Mouse (Mus musculus): Measurements from ENCODE around the gene Rad51.

Rad51 gene

DNA sequence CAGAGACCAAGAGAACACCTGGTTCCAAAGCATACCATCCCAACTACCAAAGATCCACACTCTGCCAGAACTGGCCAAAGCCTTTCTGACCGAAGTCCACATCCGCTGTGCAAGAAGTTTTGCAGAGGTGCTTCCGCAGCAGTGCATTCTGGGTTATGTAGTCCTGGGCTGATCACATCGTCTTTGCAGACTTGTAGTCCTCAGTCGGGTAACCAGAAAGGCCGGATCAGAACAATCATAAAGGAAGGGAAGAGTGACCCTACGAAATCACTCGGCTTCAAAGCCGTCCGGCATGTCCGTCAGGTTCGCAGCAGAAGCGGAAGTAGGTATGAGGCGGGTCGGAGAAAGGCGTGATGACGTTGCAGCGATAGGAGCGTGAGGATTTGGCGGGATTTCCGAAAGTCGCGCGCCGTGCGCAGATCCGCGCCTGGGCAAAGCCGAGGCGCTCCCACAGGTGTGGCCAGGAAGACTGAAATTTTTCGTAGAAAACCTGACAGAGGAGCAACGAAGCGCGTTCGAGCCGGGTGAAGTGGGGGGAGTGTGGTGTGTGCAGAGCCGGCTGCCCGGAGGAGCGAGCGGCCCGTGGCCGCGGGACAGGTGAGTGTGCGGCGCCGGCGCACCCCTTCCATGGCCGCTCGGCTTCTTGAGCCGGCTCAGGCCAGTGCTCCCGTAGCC, at the start of gene Rad51:
Rad51 (plus strand) TSS at position 356 of the 675 bp plus-strand sequence.
- peak; percentile 66 to 72 for DNase-seq (ENCODE audit: low spot score in 2 of 2)

DNA sequence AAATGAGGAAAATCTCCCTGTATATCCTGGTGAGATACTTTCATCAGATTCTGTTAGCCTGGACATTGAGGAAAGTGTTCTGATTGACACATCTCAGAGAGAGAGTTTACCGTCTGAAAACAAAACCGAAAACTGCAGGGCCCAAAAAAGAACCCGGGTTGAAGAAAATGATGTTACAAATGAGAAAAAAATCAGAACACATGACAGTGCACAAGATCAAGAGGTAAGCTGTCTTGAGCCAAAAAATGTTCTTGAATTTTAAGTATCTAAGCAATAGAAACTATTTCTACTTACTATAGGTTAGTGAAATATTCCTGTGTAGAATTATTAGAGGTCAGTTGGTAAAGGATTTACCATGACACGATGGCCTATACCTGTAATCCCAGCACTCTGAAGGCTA, 40.2 kb upstream of the Rad51 start:
- no peak for DNase-seq (ENCODE audit: low spot score in 2 of 2)

DNA sequence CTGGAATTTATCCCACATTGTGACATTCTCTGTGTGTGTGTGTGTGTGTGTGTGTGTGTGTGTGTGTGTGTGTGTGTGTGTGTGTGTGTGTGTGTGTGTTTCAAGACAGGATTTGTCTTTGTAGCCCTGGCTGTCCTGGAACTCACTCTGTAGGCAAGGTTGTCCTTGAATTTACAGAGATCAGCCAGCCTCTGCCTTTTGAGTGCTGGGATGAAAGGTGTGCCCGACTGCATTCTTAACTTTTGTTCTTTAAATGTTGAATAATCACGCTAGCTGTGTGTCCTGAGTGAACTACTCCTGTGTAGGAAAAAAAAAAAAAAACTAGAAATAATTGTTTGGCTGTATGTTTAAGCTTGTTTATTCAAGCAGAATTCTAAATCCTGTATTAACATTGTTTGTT, 26.4 kb upstream of the Rad51 start:
- DNase-seq (ENCODE audit: low spot score in 2 of 2): no peak

DNA sequence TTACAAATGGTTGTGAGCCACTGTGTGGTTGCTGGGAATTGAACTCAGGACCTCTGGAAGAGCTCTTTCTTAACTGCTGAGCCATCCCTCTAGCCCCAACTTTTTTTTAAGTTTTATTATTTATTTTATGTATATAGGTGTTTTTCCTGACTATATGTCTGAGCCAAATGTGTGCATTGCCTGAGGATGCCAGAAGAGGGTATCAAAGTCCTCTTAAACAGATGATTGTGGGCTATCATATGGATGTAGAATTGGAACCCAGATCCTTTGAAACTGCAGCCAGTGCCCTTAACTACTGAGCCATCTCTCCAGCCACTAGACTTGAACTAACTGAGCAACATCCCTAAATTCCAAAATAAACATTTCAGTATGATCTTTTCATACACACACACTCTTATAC, 11.0 kb upstream of the Rad51 start:
- no peak for DNase-seq (ENCODE audit: low spot score in 2 of 2)

GRCm38 (mm10) chr2:119106583-119106982, 6.0 kb upstream of the Rad51 start:
- no peak for DNase-seq (ENCODE audit: low spot score in 2 of 2)

GRCm38 (mm10) chr2:119108554-119108953, 4.0 kb upstream of the Rad51 start:
- DNase-seq (ENCODE audit: low spot score in 2 of 2): peak in 1 of 2 experiments; percentile 19

GRCm38 (mm10) chr2:119111060-119111459, 1.5 kb upstream of the Rad51 start:
- no peak for DNase-seq (ENCODE audit: low spot score in 2 of 2)

GRCm38 (mm10) chr2:119113121-119113925, 730 bp downstream of the Rad51 start:
- DNase-seq (ENCODE audit: low spot score in 2 of 2): peak in 1 of 2 experiments; percentile 5

GRCm38 (mm10) chr2:119136346-119136898, 23.8 kb downstream of the Rad51 start:
- no peak for DNase-seq (ENCODE audit: low spot score in 2 of 2)

DNA sequence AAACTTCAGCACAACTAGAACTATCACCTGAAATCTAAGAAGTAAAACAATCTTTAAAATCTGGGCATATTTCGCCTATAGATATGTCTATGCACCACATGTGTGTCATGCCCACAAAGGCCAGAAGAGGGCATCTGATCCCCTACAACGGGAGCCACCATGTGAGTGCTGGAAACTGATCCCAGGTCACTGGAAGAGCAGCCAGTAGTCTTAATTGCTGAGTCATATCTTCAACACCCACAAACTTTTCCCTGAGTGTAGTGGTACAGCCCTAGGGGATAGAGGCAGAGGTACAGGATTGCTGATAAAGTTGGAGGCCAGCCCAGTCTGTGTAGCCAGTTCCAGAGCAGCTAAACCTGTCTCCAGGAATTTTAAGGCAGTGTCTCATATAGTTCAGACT, 32.6 kb downstream of the Rad51 start:
- DNase-seq (ENCODE audit: low spot score in 2 of 2): no peak

DNA sequence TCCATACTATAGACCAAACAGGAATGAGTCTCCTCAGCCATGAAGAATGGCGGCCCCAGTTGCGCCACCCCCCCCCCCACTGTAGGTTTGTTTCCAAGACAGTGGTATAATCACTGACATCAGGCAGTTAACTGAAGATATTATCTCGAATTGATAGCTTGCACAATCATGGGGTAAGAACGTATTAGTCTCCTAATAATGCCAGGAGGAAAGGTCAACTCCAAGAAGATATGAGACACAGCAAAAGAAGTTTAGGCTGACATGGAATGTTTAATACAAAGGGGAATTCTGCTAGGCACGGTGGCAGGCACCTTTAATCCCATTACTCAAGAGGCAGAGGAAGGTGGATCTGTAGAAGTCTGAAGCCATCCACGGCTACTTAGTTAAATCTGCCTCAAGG, 33.8 kb downstream of the Rad51 start:
- no peak for DNase-seq (ENCODE audit: low spot score in 2 of 2)

- DNase-seq (ENCODE audit: low spot score in 2 of 2): no peak
These were observed 34.6 kb downstream of the Rad51 start for GRCm38 (mm10) chr2:119147160-119147678.

DNA sequence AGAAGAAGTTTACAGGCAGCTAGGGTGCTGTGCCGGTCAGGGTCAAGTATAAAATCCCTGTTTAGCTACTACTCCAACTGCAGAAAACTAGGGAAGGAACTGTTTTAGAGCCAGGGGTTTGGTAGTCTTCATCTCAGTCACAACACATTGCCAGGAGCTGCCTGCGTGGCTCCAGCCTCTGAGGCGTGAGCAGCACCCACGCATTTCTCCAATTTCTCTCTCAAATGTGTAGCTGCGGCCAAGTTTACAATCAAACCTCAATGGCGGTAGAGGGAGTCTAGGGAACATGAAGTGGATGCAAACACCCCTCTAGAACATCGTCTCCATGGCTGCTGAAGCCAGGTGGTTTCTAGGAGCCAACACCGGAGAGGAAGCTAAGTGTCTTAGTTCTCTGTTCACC, 35.2 kb downstream of the Rad51 start:
- no peak for DNase-seq (ENCODE audit: low spot score in 2 of 2)

GRCm38 (mm10) chr2:119152255-119152654, 39.7 kb downstream of the Rad51 start:
- DNase-seq (ENCODE audit: low spot score in 2 of 2): no peak

DNA sequence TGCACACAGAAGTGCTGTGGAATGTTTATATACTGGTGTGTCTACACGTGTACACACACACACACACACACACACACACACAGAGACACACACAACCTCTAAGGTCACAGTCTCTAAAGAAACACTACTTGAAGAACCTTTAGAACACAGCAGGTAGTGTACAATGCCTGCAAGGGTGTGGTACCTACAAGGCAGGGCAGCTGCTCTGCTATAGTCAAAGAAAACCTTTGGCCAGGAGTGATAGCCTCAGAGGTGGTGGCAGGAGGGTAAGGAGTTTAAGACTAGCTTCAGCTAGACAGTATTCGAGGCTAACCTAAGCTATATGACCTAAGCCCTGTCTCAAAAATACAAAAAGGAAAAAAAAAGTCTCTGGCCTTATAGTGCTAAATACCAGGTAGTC, 42.1 kb downstream of the Rad51 start:
- DNase-seq (ENCODE audit: low spot score in 2 of 2): no peak

- no peak for DNase-seq (ENCODE audit: low spot score in 2 of 2)
These were observed 42.8 kb downstream of the Rad51 start for GRCm38 (mm10) chr2:119155388-119155787.

DNA sequence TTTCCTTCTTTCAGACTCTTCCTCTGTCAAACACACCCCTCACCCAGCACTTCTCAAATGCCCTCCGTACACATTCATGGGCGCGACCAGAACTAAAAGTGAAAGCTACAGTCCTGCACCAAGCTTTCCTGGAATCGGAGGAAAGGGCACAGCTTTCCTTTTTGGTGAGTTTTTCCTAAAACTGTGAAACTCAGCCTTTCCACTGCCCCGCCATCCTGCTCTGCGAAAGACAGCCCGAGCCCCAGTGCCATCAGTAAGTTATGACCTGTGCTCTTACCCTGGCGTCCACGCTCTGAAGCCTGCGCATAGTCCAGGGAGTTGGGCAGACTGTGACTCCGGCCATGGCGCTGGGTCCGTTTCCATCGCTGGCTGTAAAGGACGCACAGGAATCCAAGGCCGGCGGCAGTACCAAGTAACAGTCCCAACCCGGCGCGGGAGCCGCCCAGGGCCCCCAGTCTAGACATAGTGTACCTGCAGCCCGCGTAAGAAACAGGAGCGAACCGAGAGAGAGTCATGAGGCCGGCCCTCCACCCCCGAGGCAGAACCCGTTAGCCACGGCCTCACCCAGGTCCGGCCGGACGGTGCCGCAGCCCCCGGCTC, 43.6 kb downstream of the Rad51 start:
- peak in 1 of 2 experiments; percentile 28 for DNase-seq (ENCODE audit: low spot score in 2 of 2)

DNA sequence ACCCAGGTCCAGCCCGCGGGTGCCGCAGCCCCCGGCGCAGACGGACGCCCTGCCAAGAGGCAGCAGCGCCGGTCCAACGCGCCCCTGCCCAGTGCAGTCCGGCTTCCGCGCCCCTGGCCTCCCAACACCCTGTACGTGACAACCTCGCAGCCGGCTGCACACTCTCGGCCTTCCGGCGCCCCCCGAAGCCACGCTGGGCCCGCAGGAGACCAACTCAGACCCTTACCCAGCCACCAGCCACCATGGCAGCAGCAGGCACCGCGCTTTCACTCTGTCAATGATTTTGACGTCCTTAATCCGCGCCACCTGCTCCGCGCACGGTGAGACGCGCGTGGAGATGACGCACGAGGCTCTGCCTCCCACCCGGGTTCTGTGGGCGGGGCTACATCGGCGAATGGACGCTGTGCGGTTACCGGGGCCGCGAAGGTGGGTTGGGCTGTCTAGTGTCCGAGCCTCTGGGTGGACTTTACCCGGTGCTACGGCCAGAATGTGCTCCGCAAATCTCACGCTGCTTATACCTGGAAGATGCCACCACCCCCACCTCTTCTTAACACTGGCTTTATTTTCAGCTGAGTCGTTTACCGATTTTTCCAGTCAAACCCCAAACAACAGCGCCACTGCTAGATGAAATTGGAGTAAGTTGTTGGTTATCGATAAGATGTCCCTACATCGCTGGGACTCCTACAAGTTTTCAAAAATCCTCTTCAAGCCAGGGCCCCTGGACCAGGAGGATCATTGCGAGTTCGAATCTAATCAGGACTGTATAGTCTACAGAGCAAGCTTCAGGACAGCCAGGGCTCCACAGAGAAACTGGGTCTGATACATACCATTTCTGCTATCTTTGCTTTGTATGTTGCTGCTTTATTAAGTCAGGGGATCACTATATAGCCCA, 44.3 kb downstream of the Rad51 start, which contains the start of gene Rmdn3:
Rmdn3 (minus strand) TSS at position 354 of the 892 bp plus-strand sequence.
- DNase-seq (ENCODE audit: low spot score in 2 of 2): peak; percentile 86 to 92

GRCm38 (mm10) chr2:119157836-119158235, 45.2 kb downstream of the Rad51 start:
- no peak for DNase-seq (ENCODE audit: low spot score in 2 of 2)

DNA sequence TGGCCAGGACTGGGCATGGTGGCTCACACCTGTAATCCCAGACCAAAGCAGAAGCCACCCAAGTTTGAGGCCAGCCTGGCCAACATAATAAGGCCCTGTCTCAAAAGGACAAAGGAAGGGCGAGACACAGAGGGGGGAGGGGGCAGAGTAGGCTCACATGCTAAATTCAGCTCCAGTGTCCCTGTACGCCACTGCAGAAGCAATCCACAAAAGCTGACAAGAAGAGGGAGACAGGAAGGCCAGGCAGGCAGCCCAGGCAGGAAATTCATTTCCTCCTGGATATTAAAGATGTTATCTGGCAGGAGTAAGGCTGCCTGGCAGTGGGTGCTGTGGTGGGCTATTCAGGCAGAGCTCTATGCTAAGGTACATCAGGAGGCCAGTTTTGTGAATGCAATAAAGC, 48.7 kb downstream of the Rad51 start:
- no peak for DNase-seq (ENCODE audit: low spot score in 2 of 2)

DNA sequence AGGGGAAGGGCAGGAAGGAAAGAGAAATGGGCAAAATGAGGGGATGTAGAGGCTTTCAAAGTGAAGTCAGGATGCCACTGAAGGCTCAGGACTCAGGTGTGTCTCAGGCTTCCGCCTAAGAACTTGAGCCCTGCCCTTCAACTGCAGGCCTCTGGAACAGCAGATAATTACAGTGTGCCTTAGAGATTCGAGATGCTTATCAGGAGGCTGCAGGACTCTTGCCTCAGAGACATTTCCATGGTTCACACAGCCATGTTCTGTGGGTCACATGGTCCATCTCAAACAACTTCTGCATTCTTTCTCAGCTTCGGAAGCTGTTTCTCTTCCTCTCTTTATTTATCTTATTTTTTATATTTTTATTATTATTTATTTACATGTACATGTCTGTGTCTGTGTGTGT, 50.5 kb downstream of the Rad51 start:
- no peak for DNase-seq (ENCODE audit: low spot score in 2 of 2)

All from thymus, postnatal 10 days (tissue).